Mouse (Mus musculus): ENCODE results near the gene 4932438H23Rik.
"Not testable (repeated sequence)": the region's sequence is repeated elsewhere in the genome, so short reads cannot be mapped to it uniquely, and the experiment has no call there.

4932438H23Rik gene

DNA sequence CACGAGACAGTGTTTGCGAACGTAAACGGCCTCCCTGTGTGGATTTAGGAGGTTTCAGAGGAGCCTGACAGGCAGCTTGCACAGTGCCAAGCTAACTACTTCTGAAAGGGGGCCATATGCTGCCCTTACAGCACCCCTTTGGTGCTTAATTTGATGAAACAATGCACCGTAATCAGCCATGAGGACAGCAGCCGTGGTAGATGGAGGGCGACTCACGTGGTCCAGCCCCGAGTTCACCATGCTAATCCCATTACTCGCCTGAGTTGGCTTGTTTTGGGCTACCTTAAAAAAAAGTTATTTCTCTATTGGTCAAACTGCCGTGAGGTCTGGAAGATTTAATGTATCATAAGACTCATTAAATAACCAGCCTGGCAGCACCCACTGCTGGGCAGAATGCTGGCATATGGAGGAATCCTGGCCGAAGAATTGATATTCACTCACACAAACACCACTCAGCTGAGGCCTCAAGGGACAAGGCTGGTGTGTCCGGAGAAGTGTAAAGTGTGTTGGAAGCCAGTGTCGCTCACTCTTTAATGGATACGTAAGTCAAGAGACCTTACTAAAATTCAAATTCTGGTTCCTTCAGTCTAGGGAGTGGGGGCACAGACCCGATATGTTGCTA, 4.6 kb upstream of the 4932438H23Rik start:
- no peak for DNase-seq (ENCODE audit: low read depth)

- no peak for DNase-seq (ENCODE audit: low read depth)
These were observed 2.9 kb upstream of the 4932438H23Rik start for GRCm38 (mm10) chr16:91097858-91098257.

GRCm38 (mm10) chr16:91096984-91097506, 2.1 kb upstream of the 4932438H23Rik start:
- DNase-seq (ENCODE audit: low read depth), result no peak

- DNase-seq (ENCODE audit: low read depth), result no peak
These were observed 1.1 kb upstream of the 4932438H23Rik start for GRCm38 (mm10) chr16:91096016-91096415.

DNA sequence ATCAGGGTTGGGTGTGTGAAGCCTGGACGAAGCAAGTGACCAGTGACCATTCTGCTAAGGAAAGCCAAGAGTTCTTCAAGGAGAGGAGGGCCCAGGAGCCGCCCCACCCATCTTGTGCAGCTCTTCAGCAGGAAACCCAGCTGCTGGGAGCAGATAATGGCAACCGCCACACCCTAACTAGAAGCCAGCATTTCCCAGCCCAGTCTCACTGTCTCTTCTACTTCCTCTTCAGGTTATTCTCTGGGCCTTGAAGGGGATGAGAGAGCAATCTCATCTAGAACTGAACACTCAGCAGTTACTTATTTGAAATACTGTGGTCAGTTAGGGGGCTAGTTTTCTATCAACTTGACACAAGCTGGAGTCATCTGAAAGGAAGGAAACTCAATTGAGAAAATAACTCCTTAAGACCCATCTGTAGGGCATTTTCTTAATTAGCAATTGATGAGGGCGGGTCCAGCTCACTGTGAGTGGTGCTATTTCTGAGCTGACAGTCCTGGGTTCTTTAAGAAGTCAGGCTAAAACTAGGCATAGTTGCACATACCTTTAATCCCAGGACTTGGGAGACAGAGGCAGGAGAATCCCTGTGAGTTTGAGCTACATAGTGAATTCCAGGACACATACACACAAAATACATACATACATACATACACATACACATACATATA, 8.1 kb downstream of the 4932438H23Rik start:
- DNase-seq (ENCODE audit: low read depth), result no peak

- no peak for DNase-seq (ENCODE audit: low read depth)
These were observed 9.6 kb downstream of the 4932438H23Rik start for GRCm38 (mm10) chr16:91085239-91085825.

DNA sequence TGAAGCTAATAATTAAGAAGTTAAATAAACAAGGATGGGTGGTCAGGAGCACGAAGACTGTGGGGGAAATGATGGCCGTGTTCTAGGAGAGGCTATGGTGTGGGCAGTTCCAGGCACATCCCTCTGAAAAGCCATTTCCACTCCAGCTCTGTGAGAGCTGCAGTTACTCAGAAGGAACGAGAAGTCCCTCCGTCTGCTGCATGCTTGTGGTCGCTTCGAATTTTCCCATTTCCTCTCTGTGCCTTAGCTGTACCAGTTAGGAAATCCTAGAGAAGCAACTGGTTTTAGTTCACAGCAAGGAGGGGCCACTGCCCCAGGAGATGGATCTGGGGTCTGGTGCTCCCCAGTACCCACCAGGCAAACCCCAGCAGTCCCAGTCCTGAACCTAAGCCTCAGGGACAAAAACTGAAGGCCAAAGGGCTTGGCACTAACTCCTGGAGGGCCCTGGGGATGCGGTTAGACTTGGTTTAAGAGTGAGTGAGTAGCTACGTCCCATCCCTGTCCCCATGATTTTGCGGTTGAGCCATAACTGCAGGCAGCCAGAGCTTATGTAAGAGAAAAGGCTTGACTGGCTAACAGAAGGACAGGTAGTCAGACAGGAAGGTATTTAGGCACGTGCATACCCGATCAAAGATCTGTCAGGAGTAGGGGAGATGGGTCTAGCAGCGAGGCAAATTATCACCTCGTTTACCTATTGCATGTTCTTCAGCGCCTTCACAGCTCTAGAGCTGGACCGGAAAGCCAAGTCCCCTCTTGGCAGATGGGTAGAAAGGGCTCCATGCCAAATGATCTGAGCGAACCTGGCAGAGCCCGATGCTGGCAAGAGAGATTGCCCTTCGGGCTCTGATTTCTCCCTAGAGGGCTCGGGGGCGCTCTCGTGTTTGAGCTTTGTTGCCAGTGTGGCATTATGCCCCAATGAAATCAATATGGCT, 10.3 kb downstream of the 4932438H23Rik start:
- DNase-seq (ENCODE audit: low read depth), result no peak

DNA sequence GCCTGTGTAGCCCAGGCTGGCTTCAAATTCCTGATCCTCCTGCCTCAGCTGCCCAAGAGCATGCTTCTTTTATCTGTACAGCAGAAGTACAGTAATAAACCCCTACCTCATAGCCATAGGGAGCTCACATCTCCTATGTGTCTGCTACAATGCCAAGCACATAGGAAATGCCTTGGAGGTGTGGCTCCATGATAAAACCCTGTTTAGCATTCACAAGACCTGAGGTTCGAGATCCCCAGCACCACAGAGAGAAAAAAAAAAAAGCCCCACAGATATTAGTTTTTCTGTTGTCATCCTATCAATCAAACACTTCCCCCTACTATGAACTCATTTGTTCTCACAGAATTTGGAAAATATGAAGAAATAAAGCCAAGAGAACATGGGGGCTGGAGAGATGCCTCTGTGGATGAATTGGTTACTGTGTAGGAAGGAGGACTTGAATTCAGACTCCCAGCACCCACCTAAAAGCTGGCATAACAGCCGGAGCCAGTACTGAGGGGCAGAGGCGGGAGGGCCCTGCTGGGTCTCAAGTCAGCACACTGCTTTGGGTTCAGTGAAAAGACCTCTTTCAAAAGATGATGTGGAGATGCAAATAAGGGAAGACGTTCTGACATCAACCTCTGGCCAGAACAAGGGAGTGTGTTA, 11.8 kb downstream of the 4932438H23Rik start:
- DNase-seq (ENCODE audit: low read depth), result no peak

DNA sequence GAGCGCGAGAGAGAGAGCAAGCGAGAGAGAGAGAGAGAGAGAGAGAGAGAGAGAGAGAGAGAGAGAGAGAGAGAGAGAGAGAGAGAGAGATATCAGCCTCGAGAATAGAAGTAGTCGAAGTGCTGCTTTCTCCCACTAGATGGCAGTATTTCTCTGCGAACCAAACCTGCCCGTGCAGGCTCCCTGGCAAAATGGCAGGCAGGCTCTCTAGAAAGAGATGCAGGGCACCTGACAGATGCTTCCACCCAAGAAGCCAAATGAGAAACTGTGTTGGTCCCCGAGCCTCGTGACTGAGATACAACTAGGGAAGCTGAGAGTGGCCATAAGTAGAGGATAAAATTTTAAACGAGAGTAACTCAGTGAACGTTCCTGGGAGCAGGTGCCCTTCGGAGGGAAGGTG, 13.4 kb downstream of the 4932438H23Rik start:
- peak; percentile 80 for DNase-seq (ENCODE audit: low read depth)

GRCm38 (mm10) chr16:91076180-91076579, 18.7 kb downstream of the 4932438H23Rik start:
- DNase-seq (ENCODE audit: low read depth), result peak; percentile 11

DNA sequence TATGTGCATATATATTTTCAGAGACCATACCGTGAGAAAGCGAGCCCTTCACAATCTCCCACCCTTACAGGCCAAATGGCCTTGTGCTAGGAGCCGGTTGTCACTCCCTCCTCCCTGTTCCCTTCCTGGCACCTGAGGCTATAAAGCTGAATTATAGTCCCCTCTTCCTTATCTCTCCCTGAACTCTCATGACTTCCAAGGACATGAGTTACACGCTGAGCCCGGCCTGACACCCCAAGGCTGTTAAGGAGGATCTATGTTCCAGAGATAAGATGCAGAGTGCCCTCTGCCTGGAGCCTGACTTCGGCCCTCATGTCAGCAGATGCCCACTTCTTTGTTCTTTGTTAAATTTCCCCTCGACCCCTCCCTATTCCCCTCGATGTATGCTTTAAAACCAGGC, 19.5 kb downstream of the 4932438H23Rik start:
- not testable (repeated sequence) for DNase-seq (ENCODE audit: low read depth)

DNA sequence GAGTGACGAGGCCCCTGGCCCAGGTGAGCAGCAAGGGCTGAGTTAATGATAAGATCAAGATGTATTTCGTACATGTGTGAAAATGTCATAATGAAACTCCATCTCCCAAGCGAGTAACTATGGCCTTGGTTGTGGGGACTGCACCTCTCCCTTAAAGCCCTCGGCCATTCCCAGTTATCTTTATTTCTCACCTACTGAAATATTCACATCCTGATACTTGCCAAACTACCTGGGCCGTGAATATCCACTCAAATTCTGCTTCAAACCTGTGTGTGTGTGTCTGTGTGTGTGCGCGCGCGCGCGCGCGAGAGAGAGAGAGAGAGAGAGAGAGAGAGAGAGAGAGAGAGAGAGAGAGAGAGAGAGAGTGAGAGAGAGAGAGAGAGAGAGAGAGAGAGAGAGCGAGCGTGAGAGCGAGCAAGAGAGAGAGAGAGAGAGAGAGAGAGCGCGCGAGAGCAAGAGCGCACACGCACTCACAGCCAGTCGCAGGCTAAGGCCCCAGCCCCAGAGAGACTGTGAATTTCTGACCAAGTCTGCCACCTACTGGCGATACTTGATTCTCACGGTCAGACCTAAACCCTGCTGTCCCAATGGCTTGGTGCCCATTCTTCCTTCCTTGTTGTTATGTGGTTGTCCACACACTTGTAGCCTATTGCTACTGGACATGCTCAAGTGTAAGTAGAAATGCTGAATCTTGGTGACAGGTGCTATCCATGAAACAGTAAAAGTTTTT, 21.6 kb downstream of the 4932438H23Rik start:
- peak; percentile 92 for DNase-seq (ENCODE audit: low read depth)

DNA sequence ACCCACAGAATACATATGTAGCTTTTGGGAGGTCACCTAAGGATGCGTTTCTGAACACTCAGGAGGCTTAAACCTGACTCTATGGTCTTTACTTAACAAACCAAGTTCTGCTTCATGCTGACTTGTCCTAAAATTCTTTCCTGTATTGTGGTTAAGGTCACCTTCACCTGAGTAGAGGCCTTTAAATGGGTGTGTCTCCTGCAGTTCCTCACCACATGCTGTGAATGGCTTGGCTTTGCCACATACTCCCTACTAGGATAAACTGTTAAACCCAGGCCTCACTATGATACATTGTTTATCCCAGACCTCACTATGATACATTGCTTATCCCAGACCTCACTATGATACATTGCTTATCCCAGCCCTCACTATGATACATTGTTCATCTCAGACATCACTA, 22.7 kb downstream of the 4932438H23Rik start:
- DNase-seq (ENCODE audit: low read depth), result no peak

GRCm38 (mm10) chr16:91068969-91069368, 26.0 kb downstream of the 4932438H23Rik start:
- DNase-seq (ENCODE audit: low read depth), result peak; percentile 5

DNA sequence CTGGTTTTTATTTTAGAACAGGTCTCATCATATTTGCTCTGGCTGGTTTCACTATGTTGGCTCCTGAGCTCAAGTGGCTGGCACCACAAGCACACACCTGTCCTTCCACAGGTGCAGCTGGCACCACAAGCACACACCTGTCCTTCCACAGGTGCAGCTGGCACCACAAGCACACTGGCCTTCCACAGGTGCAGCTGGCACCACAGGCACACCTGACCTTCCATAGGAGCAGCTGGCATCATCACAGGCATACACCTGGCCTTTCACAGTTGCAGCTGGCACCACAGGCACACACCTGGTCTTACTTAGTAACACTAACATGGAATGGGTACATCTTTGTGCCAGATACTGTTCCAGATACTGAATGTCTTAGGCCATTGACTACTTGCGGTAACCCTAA, 27.8 kb downstream of the 4932438H23Rik start:
- no peak for DNase-seq (ENCODE audit: low read depth)

DNA sequence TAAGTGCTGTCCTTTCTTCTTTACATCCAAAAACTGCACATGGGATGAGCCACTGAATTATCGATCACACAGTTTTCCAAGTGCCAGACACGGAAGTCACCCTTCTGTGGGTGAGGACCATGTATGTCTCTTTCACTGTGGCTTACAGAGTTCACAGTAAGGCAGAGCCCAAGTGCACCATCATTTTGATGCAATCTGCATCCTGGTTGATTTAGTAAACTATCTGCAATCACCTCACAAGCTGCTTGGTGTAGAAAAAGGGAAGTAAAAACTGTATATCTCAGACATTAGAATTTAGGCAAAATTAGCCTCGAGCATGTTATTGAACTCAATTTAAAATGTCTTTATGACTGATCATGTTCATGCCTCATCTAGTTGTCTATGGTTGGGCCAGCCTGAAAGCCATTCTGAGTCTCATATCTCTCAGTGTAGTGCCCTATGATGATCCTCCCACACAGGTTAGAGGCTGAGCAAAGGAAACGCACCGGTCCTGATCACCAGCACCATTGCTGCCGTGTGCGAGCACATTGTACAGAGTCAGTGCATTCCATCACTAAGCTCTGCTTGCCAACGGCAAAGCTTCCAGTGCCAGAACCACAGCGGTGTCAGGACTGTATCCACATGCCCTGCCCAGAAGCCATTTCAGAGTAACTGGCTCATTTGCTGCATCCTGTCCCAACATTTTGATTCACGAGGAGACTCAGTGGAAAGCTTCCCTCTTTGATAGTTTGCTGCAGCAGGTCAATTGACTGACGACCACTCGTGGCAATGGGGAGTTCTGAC, 30.1 kb downstream of the 4932438H23Rik start:
- no peak for DNase-seq (ENCODE audit: low read depth)

DNA sequence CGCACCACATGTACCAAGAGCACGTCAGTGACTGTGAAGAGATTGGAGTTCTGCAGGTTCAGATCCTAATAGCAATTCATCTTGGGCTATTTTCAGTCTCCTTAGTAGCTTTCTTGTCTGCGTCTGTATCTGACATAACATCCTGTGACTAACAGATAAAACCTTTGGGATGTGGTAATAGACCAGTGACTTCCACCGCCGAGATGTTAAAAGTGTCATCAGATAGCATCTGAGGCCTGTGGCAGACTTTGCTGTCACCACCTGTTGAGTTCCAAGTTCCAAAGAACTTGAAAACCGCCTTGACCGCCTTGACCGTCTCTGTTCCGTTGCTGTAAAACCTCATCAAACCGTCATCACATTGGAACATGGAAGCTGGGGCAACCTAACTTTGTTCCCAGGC, 31.1 kb downstream of the 4932438H23Rik start:
- no peak for DNase-seq (ENCODE audit: low read depth)

GRCm38 (mm10) chr16:91061531-91062318, 33.2 kb downstream of the 4932438H23Rik start:
- no peak for DNase-seq (ENCODE audit: low read depth)

DNA sequence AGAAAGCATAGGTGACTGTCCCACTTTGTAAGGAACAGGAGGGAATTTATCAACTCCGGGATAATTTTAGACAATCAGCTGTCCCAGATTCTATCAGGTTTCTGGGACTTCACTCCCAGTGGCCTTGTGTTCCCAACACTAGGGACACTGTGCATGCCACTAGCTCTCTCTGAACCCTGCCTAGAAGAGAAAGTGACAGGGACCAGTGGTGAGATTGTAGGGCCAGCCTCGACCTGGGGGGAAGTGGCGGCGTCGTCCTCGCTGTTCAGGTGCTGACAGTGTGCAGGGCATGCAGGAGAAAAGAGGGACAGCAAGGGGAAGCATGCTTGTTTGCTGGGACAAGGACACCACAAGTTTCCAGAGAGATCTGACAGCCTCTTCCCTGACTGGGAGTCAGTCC, 37.2 kb downstream of the 4932438H23Rik start:
- no peak for DNase-seq (ENCODE audit: low read depth)

Measured in NIH3T3 (cell line).